Mouse (Mus musculus): ENCODE results near the gene Stab2.

GRCm38 (mm10) chr10:86971680-86972502 lies 35.9 kb downstream of the Stab2 start:
- peak; percentile 55 for TF ChIP-seq CTCF (IDR thresholded peaks at IDR 0.05; ENCODE audit: control insufficient read depth, insufficient read depth, insufficient read length)
- no peak for TF ChIP-seq MAX (IDR thresholded peaks at IDR 0.05)
- TF ChIP-seq CEBPB (IDR thresholded peaks at IDR 0.05; ENCODE audit: low read depth) = no peak
- no peak for TF ChIP-seq USF1 (IDR thresholded peaks at IDR 0.05; ENCODE audit: low read depth)
- TF ChIP-seq MYOG (IDR thresholded peaks at IDR 0.05; ENCODE audit: control insufficient read depth, extremely low read depth, insufficient read length) = no peak
- TF ChIP-seq MYOD1 (IDR thresholded peaks at IDR 0.05; ENCODE audit: control insufficient read depth, insufficient read length, low read depth) = peak; percentile 59
- TF ChIP-seq FOSL1 (IDR thresholded peaks at IDR 0.05; ENCODE audit: insufficient read depth, low read length, poor library complexity, severe bottlenecking) = no peak
